ENCODE assay signal across 23 mouse cellular contexts in genomic region chr16:94066771-94067170, GRCm38 (mm10). TPM values are rescaled to one million over a fixed set of nuclear protein-coding genes. Genes with fewer than 3 reads are reported as not detected.
DNase-seq lines count a peak whose midpoint lies in the region; ATAC-seq and TF ChIP-seq lines count a peak whose summit lies in the region.
"Had no signal": no experiment of that assay in that cellular context is flagged by ENCODE, and none has a peak within 500 bp of the region (broad histone marks: within the 10 kb centered on the region; RNA-seq: fewer than 3 reads in every experiment).

No protein-coding gene starts in this region.

- TF ChIP-seq RAD21 in MEL (IDR thresholded peaks at IDR 0.05; ENCODE audit: low read depth, low read length) = no peak

- TF ChIP-seq POLR2A in MEL (IDR thresholded peaks at IDR 0.05; ENCODE audit: control insufficient read depth in 1 of 2, insufficient read depth in 1 of 2, low read depth in 1 of 2, low read length in 2 of 2, poor library complexity in 1 of 2) = no peak

- DNase-seq in heart, adult 11 months = no peak
- peak; percentile 78 for DNase-seq in lung, embryonic 14.5 days
- DNase-seq in lung, adult 18-20 months = no peak
- DNase-seq in MEL (ENCODE audit: low read depth, low spot score) = peak; percentile 75
- DNase-seq in gonadal fat pad, adult 2 months (ENCODE audit: low read depth) = peak; percentile 26
- DNase-seq in cerebellum, adult 9-11 months = no peak
- no peak for DNase-seq in cerebellum, postnatal 10 days
- DNase-seq: adrenal gland, postnatal 10 days; gastrocnemius, postnatal 10 days; kidney, adult 11 months; retina, postnatal 1 day; thymus, postnatal 25 days had no signal

- no peak for TF ChIP-seq EP300 in MEL (IDR thresholded peaks at IDR 0.05; ENCODE audit: low read depth in 1 of 2, low read length in 2 of 2)

- no peaks in the 10 kb centered on the region; the same call in 1 of the 2 replicates for H3K79me2 ChIP-seq in MEL (ENCODE audit: control insufficient read depth, insufficient read depth, low read length, poor library complexity)

- no peaks in the 10 kb centered on the region for H3K27me3 ChIP-seq in heart, embryonic 15.5 days
- no peaks in the 10 kb centered on the region for H3K27me3 ChIP-seq in lung, embryonic 14.5 days (ENCODE audit: insufficient read depth, low read length)
- no peaks in the 10 kb centered on the region for H3K27me3 ChIP-seq in MEL (ENCODE audit: control insufficient read depth in 1 of 2, insufficient read depth in 2 of 2, low read length in 2 of 2)

- H3K9ac ChIP-seq in heart, embryonic 15.5 days = no peak overlapping the region
- no peak overlapping the region for H3K9ac ChIP-seq in lung, embryonic 14.5 days
- peak overlapping the region; percentile 61 for H3K9ac ChIP-seq in MEL (ENCODE audit: control insufficient read depth, low read depth, low read length, poor library complexity, severe bottlenecking)
- H3K9ac ChIP-seq: midbrain, embryonic 15.5 days had no signal

- no peak overlapping the region for H3K27ac ChIP-seq in heart, embryonic 15.5 days
- no peak overlapping the region for H3K27ac ChIP-seq in lung, embryonic 14.5 days (ENCODE audit: low read depth)
- H3K27ac ChIP-seq in MEL (ENCODE audit: control insufficient read depth, low read depth, low read length) = peak overlapping the region; percentile 88
- H3K27ac ChIP-seq: hindbrain, embryonic 10.5 days; left cerebral cortex, adult 2 months; limb, embryonic 12.5 days; macrophage; midbrain, embryonic 15.5 days had no signal

- no peak for ATAC-seq in heart, embryonic 15.5 days (replicated peaks; ENCODE audit: insufficient number of reproducible peaks, insufficient read depth, low FRiP score, low read depth)
- no peak for ATAC-seq in lung, embryonic 14.5 days (ENCODE audit: insufficient read depth)
- ATAC-seq: forebrain, embryonic 16.5 days; midbrain, embryonic 15.5 days had no signal

- peak overlapping the region; percentile 47 for H3K4me2 ChIP-seq in heart, embryonic 15.5 days
- peak overlapping the region; percentile 21; the same call in 1 of the 2 replicates for H3K4me2 ChIP-seq in lung, embryonic 14.5 days
- H3K4me2 ChIP-seq: midbrain, embryonic 15.5 days had no signal

- WGBS in heart, embryonic 15.5 days = 45% methylated on average over 6 of the region's 6 CpGs
- 56% methylated on average over 6 of the region's 6 CpGs for WGBS in lung, embryonic 14.5 days

- H3K4me3 ChIP-seq in heart, embryonic 15.5 days = no peak overlapping the region
- H3K4me3 ChIP-seq in lung, embryonic 14.5 days (ENCODE audit: low read depth, low read length) = no peak overlapping the region
- H3K4me3 ChIP-seq in MEL (ENCODE audit: control insufficient read depth in 1 of 2, insufficient read depth in 1 of 2, low read depth in 2 of 2, low read length in 2 of 2) = peak overlapping the region; percentile 62 to 69
- H3K4me3 ChIP-seq: left cerebral cortex, adult 2 months; limb, embryonic 12.5 days; midbrain, embryonic 15.5 days had no signal

- no peaks in the 10 kb centered on the region for H3K9me3 ChIP-seq in heart, embryonic 15.5 days (replicated peaks)
- H3K9me3 ChIP-seq in lung, embryonic 14.5 days (ENCODE audit: low read depth, low read length) = no peaks in the 10 kb centered on the region
- no peaks in the 10 kb centered on the region for H3K9me3 ChIP-seq in MEL (replicated peaks; ENCODE audit: insufficient read depth, low read length)
- H3K9me3 ChIP-seq: midbrain, embryonic 15.5 days had no signal

- H3K4me1 ChIP-seq in heart, embryonic 15.5 days (replicated peaks) = peaks cover 6% of the 10 kb centered on the region; the same call in 1 of the 2 replicates
- no peaks in the 10 kb centered on the region for H3K4me1 ChIP-seq in lung, embryonic 14.5 days (ENCODE audit: insufficient read depth)
- H3K4me1 ChIP-seq in MEL (ENCODE audit: control insufficient read depth in 1 of 2, insufficient read depth in 2 of 2, low read length in 2 of 2) = no peaks in the 10 kb centered on the region
- H3K4me1 ChIP-seq: limb, embryonic 12.5 days; midbrain, embryonic 15.5 days had no signal

- H3K36me3 ChIP-seq in heart, embryonic 15.5 days = no peaks in the 10 kb centered on the region
- no peaks in the 10 kb centered on the region for H3K36me3 ChIP-seq in lung, embryonic 14.5 days (ENCODE audit: insufficient read depth)
- no peaks in the 10 kb centered on the region for H3K36me3 ChIP-seq in MEL (ENCODE audit: control insufficient read depth in 1 of 2, insufficient read depth in 2 of 2, low read length in 2 of 2)
- H3K36me3 ChIP-seq: hindbrain, embryonic 10.5 days; limb, embryonic 12.5 days; midbrain, embryonic 15.5 days had no signal

- TF ChIP-seq CTCF in lung, embryonic 14.5 days (IDR thresholded peaks at IDR 0.05; ENCODE audit: low read depth) = no peak
- no peak for TF ChIP-seq CTCF in MEL (IDR thresholded peaks at IDR 0.05 in 2 of 3, conservative IDR thresholded peaks at IDR 0.05 in 1 of 3; ENCODE audit: control insufficient read depth in 1 of 3, insufficient read depth in 1 of 3, low read depth in 2 of 3, low read length in 3 of 3, poor library complexity in 1 of 3, severe bottlenecking in 1 of 3)

TF ChIP-seq in MEL, 35 proteins besides CTCF, POLR2A, EP300 and RAD21:
- TF ChIP-seq NELFE (IDR thresholded peaks at IDR 0.05; ENCODE audit: low read depth, low read length) = 0 out of 2 replicates have a peak, but pooled peaks have one; percentile 0
- TF ChIP-seq MEF2A (IDR thresholded peaks at IDR 0.05; ENCODE audit: extremely low read depth, insufficient replicate concordance, low read depth, low read length, poor library complexity, severe bottlenecking) = no peak
TF ChIP-seq in MEL: peak in this region for 1.

RNA-seq across cellular contexts. Expression of gene Sim2, which starts 18.0 kb away (rescaled TPM):
- 0.05 and 0.67 TPM in 2 replicates for polyA plus RNA-seq in heart, embryonic 15.5 days (2015; fragmentation: Nextera tagmentation; extraction: Ambion mirVana)
- 0.04 TPM in 1 of 2 replicates, not detected in the other for polyA plus RNA-seq in lung, embryonic 14.5 days (2014; fragmentation: Nextera tagmentation; extraction: Ambion mirVana)
- total RNA-seq in MEL (2012; rRNA removed) = not detected in 2 replicates
- polyA plus RNA-seq in MEL (2012; ENCODE audit: insufficient read depth in 1 of 2, insufficient read length in 2 of 2, low read depth in 1 of 2, low replicate concordance in 2 of 2, missing spikeins in 1 of 2) = not detected
- polyA plus RNA-seq in gonadal fat pad, adult 2 months (2012; rRNA removed) = 0.09 and 0.13 TPM in 2 replicates
- polyA plus RNA-seq: cortical plate, adult 2 months; large intestine, adult 2 months; macrophage; small intestine, adult 2 months had no signal

RNA-seq across cellular contexts. Expression of gene Cldn14, which starts 58.1 kb away (rescaled TPM):
- polyA plus RNA-seq in heart, embryonic 15.5 days (2015; fragmentation: Nextera tagmentation; extraction: Ambion mirVana) = not detected in 2 replicates
- not detected in 2 replicates for polyA plus RNA-seq in lung, embryonic 14.5 days (2014; fragmentation: Nextera tagmentation; extraction: Ambion mirVana)
- total RNA-seq in MEL (2012; rRNA removed) = 0.13 TPM in 1 of 2 replicates, not detected in the other
- not detected for polyA plus RNA-seq in MEL (2012; ENCODE audit: insufficient read depth in 1 of 2, insufficient read length in 2 of 2, low read depth in 1 of 2, low replicate concordance in 2 of 2, missing spikeins in 1 of 2)
- 72.7 and 87.6 TPM in 2 replicates for polyA plus RNA-seq in gonadal fat pad, adult 2 months (2012; rRNA removed)
- polyA plus RNA-seq: forebrain, embryonic 16.5 days; hindbrain, embryonic 10.5 days; limb, embryonic 12.5 days; macrophage; midbrain, embryonic 15.5 days; neural tube, embryonic 14.5 days had no signal

Comparison
In these comparisons a context has a peak if more than half of its experiments do, and no peak if none do; other contexts are left out.
1. DNase-seq: peak in lung, embryonic 14.5 days (single experiment), MEL (single experiment) and gonadal fat pad, adult 2 months (single experiment); none in heart, adult 11 months (single experiment), lung, adult 18-20 months (0 of 2), cerebellum, adult 9-11 months (single experiment) and cerebellum, postnatal 10 days (0 of 2).
2. H3K4me3 ChIP-seq: peak in MEL (2 of 2); none in heart, embryonic 15.5 days (single experiment) and lung, embryonic 14.5 days (single experiment).
3. RNA of gene Cldn14, which starts 58.1 kb away (polyA plus RNA-seq): 72.7 to 87.6 TPM in gonadal fat pad, adult 2 months; not detected in heart, embryonic 15.5 days, not detected in lung, embryonic 14.5 days and not detected in MEL; every median in the first group is over 10 times any median in the second.